Mouse (Mus musculus): Measurements from ENCODE around the gene Dnase1l3. TPM values are rescaled to one million over a fixed set of nuclear protein-coding genes. Genes with fewer than 3 reads are reported as not detected.

Gene Dnase1l3
- total RNA-seq, 2 experiments from 2014 or later = 0.10 TPM; not detected in 1

Other genes starting within 250 kb of the Dnase1l3 start
- not detected for gene Gm26661, start 203.0 kb downstream of the Dnase1l3 start, total RNA-seq (2021)
- gene Flnb, start 176.6 kb downstream of the Dnase1l3 start, total RNA-seq (2021) = 10 to 100 TPM; 19.9 to 20.8 TPM
- gene Gm45521, start 37.3 kb downstream of the Dnase1l3 start, total RNA-seq (2021) = not detected
- gene Abhd6, start 8.3 kb upstream of the Dnase1l3 start, total RNA-seq (2021) = 1 to 10 TPM; 2.9 to 3.1 TPM
- 10 to 100 TPM; 18.7 to 21.1 TPM for gene Rpp14, start 85.8 kb upstream of the Dnase1l3 start, total RNA-seq (2021)
- gene Pxk, start 103.6 kb upstream of the Dnase1l3 start, total RNA-seq (2021) = 10 to 100 TPM; 11.4 to 11.6 TPM
- 100 to 1,000 TPM; 335 to 409 TPM for gene Pdhb, start 178.5 kb upstream of the Dnase1l3 start, total RNA-seq (2021)
- gene Kctd6, start 219.6 kb upstream of the Dnase1l3 start, total RNA-seq (2021) = 1 to 10 TPM; 6.6 to 7.4 TPM